Mouse (Mus musculus) midbrain, embryonic 14.5 days (tissue): ENCODE results near the gene Cend1. TPM values are rescaled to one million over a fixed set of nuclear protein-coding genes. Genes with fewer than 3 reads are reported as not detected.
A peak's percentile ranks its signal among the peaks of the same experiment; 100 is the strongest.

Experiments used
- ATAC-seq: fragments of 200-750 bp; cut with Nextera tagmentation; 2 replicates; pipeline ENCODE4 v1.8.0; 2017; ENCODE audit warnings: moderate number of reproducible peaks, moderate library complexity; ENCODE audit not compliant: low FRiP score, low TSS enrichment
- DNase-seq: peaks from one replicate; pipeline ENCODE4 v3.0.0-alpha.2; 2015
- H3K27ac ChIP-seq: fragments of 300-500 bp; sonication (generic); replicated peaks from 2 replicates; pipeline ENCODE4 v1.5.1; 2014; ENCODE audit warnings: mild to moderate bottlenecking, low read depth, low read length, moderate library complexity
- H3K27me3 ChIP-seq: fragments of 300-500 bp; sonication (generic); 2 replicates; pipeline ENCODE4 v1.6.1; 2014; ENCODE audit warnings: low read length, control low read depth, mixed read lengths; ENCODE audit not compliant: control insufficient read depth, insufficient read depth
- H3K36me3 ChIP-seq: fragments of 300-500 bp; sonication (generic); 2 replicates; pipeline ENCODE4 v1.6.1; 2014; ENCODE audit warnings: low read length, control low read depth; ENCODE audit not compliant: control insufficient read depth, insufficient read depth
- H3K4me1 ChIP-seq: fragments of 300-500 bp; sonication (generic); 2 replicates; pipeline ENCODE4 v1.6.1; 2014; ENCODE audit warnings: mild to moderate bottlenecking, antibody characterized with exemption, low read length, control low read depth; ENCODE audit not compliant: control insufficient read depth, insufficient read depth
- H3K4me2 ChIP-seq: fragments of 300-500 bp; sonication (generic); 2 replicates; pipeline ENCODE4 v1.6.1; 2014; ENCODE audit warnings: mild to moderate bottlenecking, low read length, moderate library complexity
- H3K4me3 ChIP-seq: fragments of 300-500 bp; sonication (generic); replicated peaks from 2 replicates; pipeline ENCODE4 v1.5.1; 2014; ENCODE audit warnings: low read depth, low read length
- H3K9ac ChIP-seq: fragments of 300-500 bp; sonication (generic); replicated peaks from 2 replicates; pipeline ENCODE4 v1.6.1; 2014; ENCODE audit warnings: mild to moderate bottlenecking, low read length, moderate library complexity
- H3K9me3 ChIP-seq: fragments of 300-500 bp; sonication (generic); 2 replicates; pipeline ENCODE4 v1.6.1; 2016; ENCODE audit warnings: low read length, control low read depth, mixed read lengths; ENCODE audit not compliant: control insufficient read depth
- WGBS: fragments of 180-500 bp; shearing (Covaris S2); extraction: QIAGEN DNeasy Blood & Tissue Kit; methylation state at CpG from one replicate; pipeline ENCODE4 v1.1.7; 2014; 5-methylcytosine and 5-hydroxymethylcytosine counted together
- polyA plus RNA-seq: library from polyadenylated mRNA; unstranded; fragments of >200 nt; fragmentation: Nextera tagmentation; extraction: Ambion mirVana; gene quantifications from 2 replicates; pipeline ENCODE4 v1.2.1, GENCODE M21; 2014

Cend1 gene
- polyA plus RNA-seq, 1 experiment from 2014 or later: 25.7 TPM

- peak within 1 kb of the TSS; percentile 54 for H3K4me3 ChIP-seq
- peak within 1 kb of the TSS; percentile 75 for H3K9ac ChIP-seq
- WGBS: under 1% methylated on average over 52 of the region's 52 CpGs
- DNase-seq: peak; percentile 81
- peak; percentile 59 for ATAC-seq
- peaks cover 24% of the 10 kb centered on the region for H3K36me3 ChIP-seq
- H3K27me3 ChIP-seq: peaks cover 48% of the 10 kb centered on the region
- H3K4me1 ChIP-seq: peaks cover 31% of the 10 kb centered on the region
- peak within 1 kb of the TSS; percentile 67 for H3K4me2 ChIP-seq
- peak within 1 kb of the TSS; percentile 84 for H3K27ac ChIP-seq
- H3K9me3 ChIP-seq: no peaks in the 10 kb centered on the region
Observed at GRCm38 (mm10) chr7:141467230-141468030, 38.1 kb upstream of the Cend1 start, which contains the start of gene Cd151. TSS of gene Cd151 (plus strand) at chr7:141467392.

- peaks cover 19% of the 10 kb centered on the region for H3K36me3 ChIP-seq
- H3K4me1 ChIP-seq: peaks cover 31% of the 10 kb centered on the region
- no peaks in the 10 kb centered on the region for H3K9me3 ChIP-seq
- peak overlapping the region; percentile 54 for H3K4me3 ChIP-seq
- no peak for ATAC-seq
- peaks cover 56% of the 10 kb centered on the region for H3K27me3 ChIP-seq
- H3K4me2 ChIP-seq: peak overlapping the region; percentile 67
- H3K9ac ChIP-seq: peak overlapping the region; percentile 75
- 67% methylated on average over 10 of the region's 10 CpGs for WGBS
- no peak overlapping the region for H3K27ac ChIP-seq
- DNase-seq: no peak
Observed at GRCm38 (mm10) chr7:141466607-141467148, 37.4 kb upstream of the Cend1 start.

DNA sequence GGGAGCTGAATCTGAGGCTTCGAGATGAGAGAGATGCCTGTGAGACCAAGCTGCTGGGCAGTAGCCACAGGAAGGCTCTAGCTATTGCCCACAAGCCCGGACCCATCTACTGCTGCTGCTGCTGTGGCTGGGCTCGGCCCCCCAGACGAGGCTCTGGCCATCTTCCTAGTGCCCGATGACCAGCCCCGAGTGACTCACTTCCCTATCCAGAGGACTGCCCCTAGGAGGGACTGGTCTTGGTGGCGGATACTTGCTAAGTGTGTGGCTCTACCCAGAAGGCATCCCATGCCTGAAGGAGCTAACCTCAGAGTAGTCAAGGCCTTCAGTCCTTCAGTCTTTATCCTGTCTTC is 36.7 kb upstream of the Cend1 start:
- no peak for DNase-seq
- no peak overlapping the region for H3K9ac ChIP-seq
- H3K4me2 ChIP-seq: no peak overlapping the region
- 74% methylated on average over 7 of the region's 7 CpGs for WGBS
- no peak for ATAC-seq
- no peaks in the 10 kb centered on the region for H3K9me3 ChIP-seq
- H3K4me1 ChIP-seq: peaks cover 31% of the 10 kb centered on the region
- H3K4me3 ChIP-seq: no peak overlapping the region
- H3K27ac ChIP-seq: no peak overlapping the region
- H3K36me3 ChIP-seq: peaks cover 13% of the 10 kb centered on the region
- peaks cover 62% of the 10 kb centered on the region for H3K27me3 ChIP-seq

DNA sequence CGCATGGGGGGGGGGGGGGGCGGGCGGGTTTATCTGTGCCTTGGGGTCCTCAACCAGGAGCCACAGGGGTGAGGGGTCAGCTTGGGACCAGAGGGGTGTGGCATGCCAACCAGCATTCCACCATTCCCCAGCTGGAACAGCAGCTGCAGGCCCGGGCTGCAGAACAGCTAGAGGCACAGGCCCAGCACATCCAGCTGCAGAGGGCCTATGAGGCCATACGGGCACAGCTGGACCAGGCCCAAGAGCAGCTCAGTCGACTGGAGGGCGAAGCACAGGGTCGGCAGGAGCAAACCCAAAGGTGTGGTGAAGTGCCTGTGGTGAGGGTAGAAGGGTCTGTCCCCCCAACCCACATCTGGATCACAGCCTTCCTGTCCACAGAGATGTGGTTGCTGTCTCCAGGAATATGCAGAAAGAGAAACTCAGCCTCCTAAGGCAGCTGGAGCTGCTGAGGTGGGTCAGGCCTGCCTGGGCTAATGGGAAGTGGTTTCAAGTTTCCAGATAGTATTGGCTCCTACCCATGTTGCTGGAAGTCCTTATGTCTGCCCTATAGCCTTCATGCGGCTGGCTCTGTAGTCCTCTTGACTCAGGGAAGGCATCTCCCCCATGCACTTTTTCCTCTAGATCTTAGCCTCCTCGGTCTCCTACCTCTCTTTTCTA is 36.2 kb upstream of the Cend1 start:
- Histone ChIP-seq H3K4me1 (peaks cover 31% of the 10 kb centered on the region), H3K27ac (no peak overlapping the region), H3K9ac (no peak overlapping the region; the same call in 1 of the 2 replicates), H3K9me3 (no peaks in the 10 kb centered on the region), H3K36me3 (peaks cover 8% of the 10 kb centered on the region), H3K4me2 (no peak overlapping the region), H3K27me3 (peaks cover 67% of the 10 kb centered on the region), H3K4me3 (no peak overlapping the region)
- WGBS: 36% methylated on average over 10 of the region's 10 CpGs
- DNase-seq (no peak), ATAC-seq (no peak)

DNA sequence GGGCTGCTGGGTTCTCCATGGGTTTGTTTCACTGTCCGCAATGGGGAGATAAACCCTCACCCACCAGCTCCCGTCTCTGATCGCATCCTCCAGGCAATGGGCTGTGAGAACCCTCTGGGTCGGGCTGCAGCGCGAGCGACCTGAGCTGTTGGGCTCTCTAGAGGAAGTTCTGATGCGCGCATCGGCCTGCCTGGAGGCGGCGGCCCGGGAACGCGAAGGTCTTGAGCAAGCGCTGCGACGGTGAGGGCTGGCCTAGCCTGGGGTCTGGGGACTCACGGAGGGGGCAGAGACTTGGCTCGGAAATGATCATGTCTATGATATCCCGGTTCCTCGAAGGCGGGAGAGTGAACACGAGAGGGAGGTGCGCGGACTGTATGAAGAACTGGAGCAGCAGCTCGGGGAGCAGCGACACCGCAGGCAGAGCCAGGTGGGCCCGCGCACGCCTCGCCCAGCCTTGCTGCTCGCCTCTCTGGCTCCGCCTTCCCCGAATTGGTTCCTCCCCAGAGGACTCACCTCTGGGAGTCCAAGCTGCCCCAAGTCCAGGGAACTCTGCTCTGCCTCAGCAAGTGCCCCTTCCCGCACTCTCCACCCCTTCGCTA is 35.4 kb upstream of the Cend1 start:
- Histone ChIP-seq H3K36me3 (peaks cover 1% of the 10 kb centered on the region), H3K27ac (no peak overlapping the region; the same call in 1 of the 2 replicates), H3K9ac (peak overlapping the region; percentile 23; the same call in 1 of the 2 replicates), H3K27me3 (peaks cover 73% of the 10 kb centered on the region), H3K4me1 (peaks cover 27% of the 10 kb centered on the region), H3K9me3 (no peaks in the 10 kb centered on the region), H3K4me2 (peak overlapping the region; percentile 29), H3K4me3 (peak overlapping the region; percentile 12; the same call in 1 of the 2 replicates)
- ATAC-seq (no peak), DNase-seq (no peak)
- WGBS: 3% methylated on average over 38 of the region's 38 CpGs

- H3K4me3 ChIP-seq: 0 out of 2 replicates have a peak overlapping the region, but pooled peaks have one; percentile 12
Observed at GRCm38 (mm10) chr7:141463824-141464602, 34.7 kb upstream of the Cend1 start.

GRCm38 (mm10) chr7:141462333-141462821 is 33.1 kb upstream of the Cend1 start:
- DNase-seq: no peak
- peaks cover 6% of the 10 kb centered on the region; the same call in 1 of the 2 replicates for H3K4me1 ChIP-seq
- H3K27ac ChIP-seq: no peak overlapping the region
- H3K27me3 ChIP-seq: peaks cover 73% of the 10 kb centered on the region
- H3K9ac ChIP-seq: no peak overlapping the region; the same call in 1 of the 2 replicates
- peaks cover 13% of the 10 kb centered on the region for H3K36me3 ChIP-seq
- ATAC-seq: no peak
- peak overlapping the region; percentile 31; the same call in 1 of the 2 replicates for H3K4me3 ChIP-seq
- H3K9me3 ChIP-seq: no peaks in the 10 kb centered on the region
- 24% methylated on average over 5 of the region's 5 CpGs for WGBS
- peak overlapping the region; percentile 56 for H3K4me2 ChIP-seq

More at GRCm38 (mm10) chr7:141463824-141464602, 34.7 kb upstream of the Cend1 start:
- Histone ChIP-seq H3K4me1 (peaks cover 21% of the 10 kb centered on the region), H3K36me3 (peaks cover 8% of the 10 kb centered on the region), H3K27me3 (peaks cover 73% of the 10 kb centered on the region), H3K4me2 (peak overlapping the region; percentile 29; the same call in 1 of the 2 replicates), H3K9me3 (no peaks in the 10 kb centered on the region), H3K27ac (no peak overlapping the region), H3K9ac (no peak overlapping the region)
- ATAC-seq: no peak
- 17% methylated on average over 12 of the region's 12 CpGs for WGBS
- DNase-seq: no peak
